Mouse (Mus musculus) stomach, embryonic 15.5 days (tissue): ENCODE results near the gene Gm10337. TPM values are rescaled to one million over a fixed set of nuclear protein-coding genes. Genes with fewer than 3 reads are reported as not detected.
A peak's percentile ranks its signal among the peaks of the same experiment; 100 is the strongest.

ENCODE experiments used
- ATAC-seq: fragments of 200-750 bp; cut with Nextera tagmentation; 2 replicates; pipeline ENCODE4 v1.8.0; 2017; ENCODE audit warnings: low read depth, moderate number of reproducible peaks, moderate TSS enrichment; ENCODE audit not compliant: insufficient read depth, low FRiP score
- H3K27ac ChIP-seq: fragments of 300-500 bp; sonication (generic); 2 replicates; pipeline ENCODE4 v1.5.1; 2015; ENCODE audit warnings: mild to moderate bottlenecking, inconsistent platforms
- H3K27me3 ChIP-seq: fragments of 300-500 bp; sonication (generic); replicated peaks from 2 replicates; pipeline ENCODE4 v1.6.1; 2015; ENCODE audit warnings: inconsistent platforms
- H3K36me3 ChIP-seq: fragments of 300-500 bp; sonication (generic); 2 replicates; pipeline ENCODE4 v1.6.1; 2015; ENCODE audit warnings: inconsistent platforms
- H3K4me1 ChIP-seq: fragments of 300-500 bp; sonication (generic); 2 replicates; pipeline ENCODE4 v1.6.1; 2015; ENCODE audit warnings: inconsistent platforms
- H3K4me2 ChIP-seq: fragments of 300-500 bp; sonication (generic); 2 replicates; pipeline ENCODE4 v1.6.1; 2015; ENCODE audit warnings: mild to moderate bottlenecking, inconsistent platforms
- H3K4me3 ChIP-seq: fragments of 300-500 bp; sonication (generic); replicated peaks from 2 replicates; pipeline ENCODE4 v1.5.1; 2015; ENCODE audit warnings: inconsistent platforms
- H3K9ac ChIP-seq: fragments of 300-500 bp; sonication (generic); 2 replicates; pipeline ENCODE4 v1.6.1; 2015; ENCODE audit warnings: inconsistent platforms
- H3K9me3 ChIP-seq: fragments of 300-500 bp; sonication (generic); 2 replicates; pipeline ENCODE4 v1.6.1; 2016; ENCODE audit warnings: inconsistent platforms
- WGBS: fragments of 180-500 bp; shearing (Covaris S2); methylation state at CpG from one replicate; pipeline ENCODE4 v1.1.7; 2015; 5-methylcytosine and 5-hydroxymethylcytosine counted together
- polyA plus RNA-seq: library from polyadenylated mRNA; unstranded; fragments of >200 nt; fragmentation: Nextera tagmentation; extraction: Ambion mirVana; gene quantifications from 2 replicates; pipeline ENCODE4 v1.2.1, GENCODE M21; 2015

Gm10337 gene
- 5.0 and 8.1 TPM in 2 replicates for polyA plus RNA-seq

- no peak for ATAC-seq
- H3K36me3 ChIP-seq: peaks cover 48% of the 10 kb centered on the region
- H3K4me2 ChIP-seq: no peak within 1 kb of the TSS
- WGBS: 85% methylated on average over 1 of the region's 1 CpGs
- H3K4me3 ChIP-seq: no peak within 1 kb of the TSS
- H3K9ac ChIP-seq: no peak within 1 kb of the TSS
- H3K4me1 ChIP-seq: no peaks in the 10 kb centered on the region
- no peak within 1 kb of the TSS for H3K27ac ChIP-seq
- no peaks in the 10 kb centered on the region for H3K27me3 ChIP-seq
- no peaks in the 10 kb centered on the region for H3K9me3 ChIP-seq
These were observed at the start of gene Gm10337 for GRCm38 (mm10) chr15:102503447-102503846. Gene Gm10337, plus strand, starts transcription at chr15:102503722.

- Histone ChIP-seq H3K4me2 (no peak overlapping the region), H3K27me3 (no peaks in the 10 kb centered on the region), H3K9me3 (no peaks in the 10 kb centered on the region), H3K27ac (no peak overlapping the region), H3K4me3 (no peak overlapping the region), H3K4me1 (no peaks in the 10 kb centered on the region; the same call in 1 of the 2 replicates), H3K9ac (no peak overlapping the region), H3K36me3 (no peaks in the 10 kb centered on the region)
- ATAC-seq: no peak
- WGBS: 39% methylated on average over 6 of the region's 6 CpGs
These were observed 47.5 kb upstream of the Gm10337 start for GRCm38 (mm10) chr15:102455993-102456392.

- WGBS: 63% methylated on average over 5 of the region's 5 CpGs
- Histone ChIP-seq H3K27ac (no peak overlapping the region), H3K9me3 (no peaks in the 10 kb centered on the region), H3K36me3 (no peaks in the 10 kb centered on the region), H3K4me3 (peak overlapping the region; percentile 53; the same call in 1 of the 2 replicates), H3K4me2 (peak overlapping the region; percentile 69), H3K4me1 (no peaks in the 10 kb centered on the region; the same call in 1 of the 2 replicates), H3K27me3 (no peaks in the 10 kb centered on the region), H3K9ac (no peak overlapping the region)
- ATAC-seq: no peak
These were observed 45.3 kb upstream of the Gm10337 start for GRCm38 (mm10) chr15:102458050-102458736.

GRCm38 (mm10) chr15:102458904-102459317 lies 44.6 kb upstream of the Gm10337 start, which contains the start of gene Prr13:
Gene Prr13, plus strand, starts transcription at chr15:102459028.
- H3K27ac ChIP-seq: peak within 1 kb of the TSS; percentile 74
- H3K36me3 ChIP-seq: no peaks in the 10 kb centered on the region
- H3K4me1 ChIP-seq: no peaks in the 10 kb centered on the region; the same call in 1 of the 2 replicates
- H3K27me3 ChIP-seq: no peaks in the 10 kb centered on the region
- H3K9me3 ChIP-seq: no peaks in the 10 kb centered on the region
- H3K4me2 ChIP-seq: peak within 1 kb of the TSS; percentile 69
- H3K9ac ChIP-seq: peak within 1 kb of the TSS; percentile 19; the same call in 1 of the 2 replicates
- ATAC-seq: peak; percentile 91
- H3K4me3 ChIP-seq: peak within 1 kb of the TSS; percentile 53
- under 1% methylated on average over 19 of the region's 19 CpGs for WGBS

- ATAC-seq: no peak
These were observed 44.1 kb upstream of the Gm10337 start for GRCm38 (mm10) chr15:102459381-102459780.

GRCm38 (mm10) chr15:102459847-102460246 lies 43.7 kb upstream of the Gm10337 start:
- Histone ChIP-seq H3K9ac (no peak overlapping the region), H3K4me1 (no peaks in the 10 kb centered on the region; the same call in 1 of the 2 replicates), H3K27me3 (no peaks in the 10 kb centered on the region), H3K4me3 (peak overlapping the region; percentile 53), H3K36me3 (no peaks in the 10 kb centered on the region), H3K4me2 (peak overlapping the region; percentile 69), H3K9me3 (no peaks in the 10 kb centered on the region), H3K27ac (0 out of 2 replicates have a peak overlapping the region, but pooled peaks have one; percentile 19)
- 51% methylated on average over 5 of the region's 5 CpGs for WGBS
- peak; percentile 48; the same call in 1 of the 2 replicates for ATAC-seq

More at GRCm38 (mm10) chr15:102459381-102459780, 44.1 kb upstream of the Gm10337 start:
- peak overlapping the region; percentile 69 for H3K4me2 ChIP-seq
- peak overlapping the region; percentile 74 for H3K27ac ChIP-seq
- 33% methylated on average over 6 of the region's 6 CpGs for WGBS
- H3K36me3 ChIP-seq: no peaks in the 10 kb centered on the region
- no peaks in the 10 kb centered on the region; the same call in 1 of the 2 replicates for H3K4me1 ChIP-seq
- H3K4me3 ChIP-seq: peak overlapping the region; percentile 53
- no peaks in the 10 kb centered on the region for H3K9me3 ChIP-seq
- H3K9ac ChIP-seq: peak overlapping the region; percentile 19; the same call in 1 of the 2 replicates
- no peaks in the 10 kb centered on the region for H3K27me3 ChIP-seq

- Histone ChIP-seq H3K4me1 (no peaks in the 10 kb centered on the region; the same call in 1 of the 2 replicates), H3K9me3 (no peaks in the 10 kb centered on the region), H3K27ac (no peak overlapping the region), H3K4me3 (peak overlapping the region; percentile 53), H3K9ac (no peak overlapping the region), H3K4me2 (peak overlapping the region; percentile 69), H3K36me3 (no peaks in the 10 kb centered on the region), H3K27me3 (no peaks in the 10 kb centered on the region)
- no peak for ATAC-seq
- WGBS: 73% methylated on average over 12 of the region's 12 CpGs
These were observed 43.1 kb upstream of the Gm10337 start for GRCm38 (mm10) chr15:102460409-102460808.

GRCm38 (mm10) chr15:102460971-102461370 lies 42.6 kb upstream of the Gm10337 start:
- H3K9ac ChIP-seq: no peak overlapping the region
- H3K4me3 ChIP-seq: peak overlapping the region; percentile 53; the same call in 1 of the 2 replicates
- ATAC-seq: no peak
- peak overlapping the region; percentile 69 for H3K4me2 ChIP-seq
- 38% methylated on average over 4 of the region's 4 CpGs for WGBS
- no peaks in the 10 kb centered on the region for H3K36me3 ChIP-seq
- H3K27me3 ChIP-seq: no peaks in the 10 kb centered on the region
- H3K27ac ChIP-seq: peak overlapping the region; percentile 51; the same call in 1 of the 2 replicates
- H3K4me1 ChIP-seq: no peaks in the 10 kb centered on the region; the same call in 1 of the 2 replicates
- no peaks in the 10 kb centered on the region for H3K9me3 ChIP-seq

- H3K27ac ChIP-seq: peak overlapping the region; percentile 51; the same call in 1 of the 2 replicates
- H3K27me3 ChIP-seq: no peaks in the 10 kb centered on the region
- 74% methylated on average over 9 of the region's 9 CpGs for WGBS
- no peaks in the 10 kb centered on the region for H3K9me3 ChIP-seq
- H3K4me1 ChIP-seq: no peaks in the 10 kb centered on the region; the same call in 1 of the 2 replicates
- no peaks in the 10 kb centered on the region for H3K36me3 ChIP-seq
- ATAC-seq: no peak
- H3K9ac ChIP-seq: no peak overlapping the region
- H3K4me3 ChIP-seq: no peak overlapping the region
- H3K4me2 ChIP-seq: peak overlapping the region; percentile 69; the same call in 1 of the 2 replicates
These were observed 42.0 kb upstream of the Gm10337 start for GRCm38 (mm10) chr15:102461430-102462075.

GRCm38 (mm10) chr15:102463666-102464065 lies 39.9 kb upstream of the Gm10337 start:
- no peak overlapping the region for H3K27ac ChIP-seq
- ATAC-seq: no peak
- H3K27me3 ChIP-seq: no peaks in the 10 kb centered on the region
- H3K9me3 ChIP-seq: no peaks in the 10 kb centered on the region
- H3K36me3 ChIP-seq: no peaks in the 10 kb centered on the region
- H3K4me1 ChIP-seq: no peaks in the 10 kb centered on the region; the same call in 1 of the 2 replicates
- no peak overlapping the region for H3K4me2 ChIP-seq
- no peak overlapping the region for H3K4me3 ChIP-seq
- H3K9ac ChIP-seq: no peak overlapping the region

GRCm38 (mm10) chr15:102468675-102469370 lies 34.7 kb upstream of the Gm10337 start:
- Histone ChIP-seq H3K27me3 (no peaks in the 10 kb centered on the region), H3K9ac (no peak overlapping the region), H3K4me2 (no peak overlapping the region), H3K4me3 (no peak overlapping the region), H3K4me1 (peaks cover 3% of the 10 kb centered on the region; the same call in 1 of the 2 replicates), H3K27ac (no peak overlapping the region), H3K9me3 (no peaks in the 10 kb centered on the region), H3K36me3 (0 out of 2 replicates have a peak, but pooled peaks cover 4% of the 10 kb centered on the region)
- no peak for ATAC-seq
- 93% methylated on average over 9 of the region's 9 CpGs for WGBS
